In the genomic region with DNA sequence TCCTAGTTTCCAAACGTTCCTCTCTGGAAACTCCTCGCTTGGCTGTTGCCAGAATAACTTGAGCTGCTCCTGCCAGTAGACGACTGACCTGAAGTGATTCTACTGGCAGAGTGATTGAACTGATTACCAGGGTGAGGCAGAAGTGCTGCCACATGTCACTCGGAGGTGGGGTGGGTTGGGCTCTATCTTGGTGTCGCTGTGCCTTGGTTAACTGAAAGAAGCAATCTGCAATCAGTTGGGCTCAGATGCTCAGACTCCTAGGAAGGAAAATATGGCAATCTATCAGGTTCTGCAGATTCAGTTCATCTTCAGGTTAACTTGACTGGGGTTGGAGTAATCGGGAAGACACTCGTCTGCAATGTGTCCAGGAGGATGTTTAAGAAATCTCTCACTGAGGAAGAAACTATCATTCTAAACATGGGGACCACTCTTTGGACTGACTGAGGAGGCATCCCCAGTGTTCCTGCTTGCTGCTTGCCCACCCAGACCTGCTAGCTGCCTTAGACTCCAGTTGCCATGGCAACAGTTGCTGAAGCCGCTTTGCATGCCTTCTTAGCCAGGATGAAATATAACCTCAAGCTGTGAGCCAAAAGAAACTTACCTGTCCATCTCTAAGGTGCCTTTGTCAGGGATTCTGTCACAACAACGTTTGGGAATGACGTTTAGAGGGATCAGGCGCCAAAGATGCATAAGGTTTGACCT, we compare ENCODE assay signal across 10 mouse cellular contexts.
A peak's percentile ranks its signal among the peaks of the same experiment; 100 is the strongest.
DNase-seq lines count a peak whose midpoint lies in the region; ATAC-seq lines count a peak whose summit lies in the region.
"Had no signal": no experiment of that assay in that cellular context is flagged by ENCODE, and none has a peak within 500 bp of the region (broad histone marks: within the 10 kb centered on the region; RNA-seq: fewer than 3 reads in every experiment).

No protein-coding gene starts in this region.

- H3K9ac ChIP-seq in hindbrain, embryonic 12.5 days: no peak overlapping the region
- no peak overlapping the region for H3K9ac ChIP-seq in midbrain, embryonic 16.5 days (ENCODE audit: low read depth, low read length)

- no peak overlapping the region for H3K4me3 ChIP-seq in hindbrain, embryonic 10.5 days
- no peak overlapping the region for H3K4me3 ChIP-seq in hindbrain, embryonic 12.5 days
- no peak overlapping the region for H3K4me3 ChIP-seq in midbrain, embryonic 16.5 days (ENCODE audit: low read depth, low read length)

- H3K36me3 ChIP-seq in hindbrain, embryonic 10.5 days: no peaks in the 10 kb centered on the region
- no peaks in the 10 kb centered on the region for H3K36me3 ChIP-seq in hindbrain, embryonic 12.5 days
- H3K36me3 ChIP-seq in midbrain, embryonic 16.5 days (ENCODE audit: control insufficient read depth, insufficient read depth, low read length): no peaks in the 10 kb centered on the region

- ATAC-seq in hindbrain, embryonic 12.5 days (ENCODE audit: low FRiP score): no peak
- ATAC-seq in midbrain, embryonic 16.5 days: peak; percentile 84; the same call in 1 of the 2 replicates

- no peak overlapping the region for H3K4me2 ChIP-seq in hindbrain, embryonic 12.5 days (replicated peaks)
- no peak overlapping the region for H3K4me2 ChIP-seq in midbrain, embryonic 16.5 days (ENCODE audit: low read length)

- H3K27ac ChIP-seq in hindbrain, embryonic 10.5 days: no peak overlapping the region
- H3K27ac ChIP-seq in hindbrain, embryonic 12.5 days: no peak overlapping the region
- H3K27ac ChIP-seq in midbrain, embryonic 16.5 days (ENCODE audit: low read length): no peak overlapping the region

- H3K27me3 ChIP-seq in hindbrain, embryonic 10.5 days (ENCODE audit: insufficient read depth, poor library complexity, severe bottlenecking): peaks cover 3% of the 10 kb centered on the region
- no peaks in the 10 kb centered on the region for H3K27me3 ChIP-seq in hindbrain, embryonic 12.5 days
- no peaks in the 10 kb centered on the region for H3K27me3 ChIP-seq in midbrain, embryonic 16.5 days (ENCODE audit: control insufficient read depth, insufficient read depth, low read depth, low read length)
- H3K27me3 ChIP-seq: CH12.LX had no signal

- H3K9me3 ChIP-seq in hindbrain, embryonic 10.5 days: no peaks in the 10 kb centered on the region
- H3K9me3 ChIP-seq in hindbrain, embryonic 12.5 days (replicated peaks): no peaks in the 10 kb centered on the region
- H3K9me3 ChIP-seq in midbrain, embryonic 16.5 days (replicated peaks; ENCODE audit: control insufficient read depth, low read length, poor library complexity, severe bottlenecking): no peaks in the 10 kb centered on the region

- H3K4me1 ChIP-seq in hindbrain, embryonic 10.5 days (replicated peaks): peaks cover 18% of the 10 kb centered on the region
- H3K4me1 ChIP-seq in hindbrain, embryonic 12.5 days: no peaks in the 10 kb centered on the region; the same call in 1 of the 2 replicates
- peaks cover 8% of the 10 kb centered on the region; the same call in 1 of the 2 replicates for H3K4me1 ChIP-seq in midbrain, embryonic 16.5 days (ENCODE audit: control insufficient read depth, insufficient read depth, low read length)

- peak; percentile 14 for DNase-seq in hindbrain, embryonic 10.5 days (ENCODE audit: low spot score)
- peak; percentile 72 for DNase-seq in R1 (ENCODE audit: low read depth, low spot score)
- DNase-seq in brain, embryonic 18.5 days (ENCODE audit: low read depth, low spot score): peak; percentile 56
- DNase-seq in urinary bladder, adult 18-20 months (ENCODE audit: low spot score in 2 of 2): no peak
- DNase-seq in testis, postnatal 10 days (ENCODE audit: low spot score): no peak
- DNase-seq: kidney, postnatal 14 days; thymus, adult 2 months had no signal

- WGBS in hindbrain, embryonic 10.5 days: 72% methylated on average over 11 of the region's 11 CpGs
- WGBS in hindbrain, embryonic 12.5 days: 66% methylated on average over 11 of the region's 11 CpGs
- WGBS in midbrain, embryonic 16.5 days: 63% methylated on average over 11 of the region's 11 CpGs

Comparison
In these comparisons a context has a peak if more than half of its experiments do, and no peak if none do; other contexts are left out.
1. DNase-seq: peak in hindbrain, embryonic 10.5 days (single experiment), R1 (single experiment) and brain, embryonic 18.5 days (single experiment); none in urinary bladder, adult 18-20 months (0 of 2) and testis, postnatal 10 days (single experiment).